Mouse (Mus musculus): ENCODE data around the gene Rnf148. TPM values are rescaled to one million over a fixed set of nuclear protein-coding genes. Genes with fewer than 3 reads are reported as not detected.

Rnf148 gene
- polyA plus RNA-seq, 1 experiment from 2014 or later = not detected

DNA sequence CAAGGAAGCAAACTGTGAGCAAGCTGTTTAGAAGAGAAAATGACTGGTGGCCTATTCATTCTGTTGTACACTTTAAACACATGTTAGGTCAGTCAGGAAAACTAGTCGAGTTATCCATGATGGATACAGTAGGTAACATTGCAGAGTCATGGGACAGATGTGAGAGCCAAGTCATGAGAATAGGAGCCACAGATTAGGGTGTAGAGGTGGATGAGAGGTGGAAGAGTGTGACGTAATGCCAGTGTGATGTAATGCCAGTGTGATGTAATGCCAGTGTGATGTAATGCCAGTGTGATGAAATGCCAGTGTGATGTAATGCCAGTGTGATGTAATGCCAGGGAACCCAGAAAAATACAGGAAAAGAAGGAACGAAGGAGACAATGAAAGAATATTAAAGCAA is 19.7 kb downstream of the Rnf148 start:
- H3K4me2 ChIP-seq = no peak overlapping the region
- no peaks in the 10 kb centered on the region for H3K9me3 ChIP-seq (ENCODE audit: low read depth, low read length)
- WGBS = 88% methylated on average over 3 of the region's 3 CpGs
- H3K27ac ChIP-seq (ENCODE audit: low read depth) = no peak overlapping the region
- H3K4me3 ChIP-seq (ENCODE audit: low read depth, low read length) = no peak overlapping the region
- no peaks in the 10 kb centered on the region for H3K36me3 ChIP-seq (ENCODE audit: insufficient read depth)
- ATAC-seq (ENCODE audit: insufficient read depth) (no peak), DNase-seq (no peak)
- no peaks in the 10 kb centered on the region for H3K27me3 ChIP-seq (ENCODE audit: insufficient read depth, low read length)
- no peaks in the 10 kb centered on the region for H3K4me1 ChIP-seq (ENCODE audit: insufficient read depth)
- no peak overlapping the region for H3K9ac ChIP-seq
- no peak for TF ChIP-seq CTCF (IDR thresholded peaks at IDR 0.05; ENCODE audit: low read depth)

DNA sequence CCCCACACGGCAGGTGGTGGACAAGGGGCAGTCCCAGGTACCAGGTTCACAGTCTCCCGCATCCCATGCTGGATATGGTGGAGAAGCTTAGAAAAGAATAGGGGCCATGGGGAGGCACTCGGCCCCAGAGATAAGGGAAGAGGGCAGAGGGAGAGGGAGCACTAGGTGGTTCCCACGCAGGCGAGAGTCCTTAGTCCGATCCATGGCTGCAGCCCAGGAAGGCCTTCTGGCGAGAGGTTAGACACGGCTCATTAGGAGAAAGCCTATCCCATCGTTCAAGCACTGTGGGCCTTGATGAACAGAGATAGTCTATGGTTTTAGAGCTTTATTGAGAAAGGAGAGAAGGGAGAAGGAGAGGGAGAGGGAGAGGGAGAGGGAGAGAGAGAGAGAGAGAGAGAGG is 20.9 kb downstream of the Rnf148 start:
- Histone ChIP-seq H3K9ac (no peak overlapping the region), H3K4me2 (no peak overlapping the region), H3K36me3 (ENCODE audit: insufficient read depth) (no peaks in the 10 kb centered on the region), H3K4me1 (ENCODE audit: insufficient read depth) (no peaks in the 10 kb centered on the region), H3K27ac (ENCODE audit: low read depth) (no peak overlapping the region), H3K9me3 (ENCODE audit: low read depth, low read length) (no peaks in the 10 kb centered on the region), H3K4me3 (ENCODE audit: low read depth, low read length) (no peak overlapping the region), H3K27me3 (ENCODE audit: insufficient read depth, low read length) (no peaks in the 10 kb centered on the region)
- DNase-seq (no peak), ATAC-seq (ENCODE audit: insufficient read depth) (no peak)
- WGBS = 83% methylated on average over 9 of the region's 9 CpGs
- TF ChIP-seq CTCF (IDR thresholded peaks at IDR 0.05; ENCODE audit: low read depth) = no peak

GRCm38 (mm10) chr6:23630465-23630864 is 24.5 kb downstream of the Rnf148 start:
- 35% methylated on average over 4 of the region's 4 CpGs for WGBS
- TF ChIP-seq CTCF (IDR thresholded peaks at IDR 0.05; ENCODE audit: low read depth) = no peak
- Histone ChIP-seq H3K4me1 (ENCODE audit: insufficient read depth) (no peaks in the 10 kb centered on the region), H3K27ac (ENCODE audit: low read depth) (no peak overlapping the region), H3K36me3 (ENCODE audit: insufficient read depth) (no peaks in the 10 kb centered on the region), H3K9ac (no peak overlapping the region), H3K27me3 (ENCODE audit: insufficient read depth, low read length) (no peaks in the 10 kb centered on the region), H3K9me3 (ENCODE audit: low read depth, low read length) (no peaks in the 10 kb centered on the region), H3K4me2 (no peak overlapping the region), H3K4me3 (ENCODE audit: low read depth, low read length) (no peak overlapping the region)
- no peak for DNase-seq
- no peak for ATAC-seq (ENCODE audit: insufficient read depth)

Other genes starting within 250 kb of the Rnf148 start
- gene Rnf133, start 4.8 kb downstream of the Rnf148 start, polyA plus RNA-seq (2014; fragmentation: Nextera tagmentation; extraction: Ambion mirVana) = 0.13 and 0.14 TPM in 2 replicates
- gene Cadps2, start 184.3 kb upstream of the Rnf148 start, polyA plus RNA-seq (2014; fragmentation: Nextera tagmentation; extraction: Ambion mirVana) = 6.7 and 8.8 TPM in 2 replicates

Measured in lung, embryonic 14.5 days (tissue).